Mouse (Mus musculus): ENCODE measurements around the gene Gm49321.

Gene Gm49321

GRCm38 (mm10) chr12:73949318-73950058, 12.0 kb downstream of the Gm49321 start:
- DNase-seq, result peak in 1 of 2 experiments; percentile 15

DNA sequence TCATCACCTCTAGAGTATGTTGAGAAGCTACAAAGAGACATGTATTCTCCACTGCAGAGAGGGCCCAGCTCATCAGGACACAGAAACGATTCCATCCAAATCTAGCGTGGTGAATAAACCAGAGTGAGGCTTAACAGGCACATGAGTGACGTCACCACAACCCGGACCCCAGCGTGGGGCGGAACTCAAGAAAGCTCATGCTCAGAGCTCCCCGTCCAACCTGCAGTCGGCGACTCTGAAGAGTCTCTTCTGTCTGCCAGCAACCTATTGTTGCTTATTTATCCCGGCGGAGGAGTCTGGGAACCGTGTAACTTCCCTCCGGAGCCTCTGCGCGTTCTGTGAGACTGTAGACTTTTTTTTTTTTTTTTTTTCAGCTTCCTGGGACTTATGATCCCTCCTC, 15.4 kb downstream of the Gm49321 start:
- peak; percentile 59 to 74 for DNase-seq

DNA sequence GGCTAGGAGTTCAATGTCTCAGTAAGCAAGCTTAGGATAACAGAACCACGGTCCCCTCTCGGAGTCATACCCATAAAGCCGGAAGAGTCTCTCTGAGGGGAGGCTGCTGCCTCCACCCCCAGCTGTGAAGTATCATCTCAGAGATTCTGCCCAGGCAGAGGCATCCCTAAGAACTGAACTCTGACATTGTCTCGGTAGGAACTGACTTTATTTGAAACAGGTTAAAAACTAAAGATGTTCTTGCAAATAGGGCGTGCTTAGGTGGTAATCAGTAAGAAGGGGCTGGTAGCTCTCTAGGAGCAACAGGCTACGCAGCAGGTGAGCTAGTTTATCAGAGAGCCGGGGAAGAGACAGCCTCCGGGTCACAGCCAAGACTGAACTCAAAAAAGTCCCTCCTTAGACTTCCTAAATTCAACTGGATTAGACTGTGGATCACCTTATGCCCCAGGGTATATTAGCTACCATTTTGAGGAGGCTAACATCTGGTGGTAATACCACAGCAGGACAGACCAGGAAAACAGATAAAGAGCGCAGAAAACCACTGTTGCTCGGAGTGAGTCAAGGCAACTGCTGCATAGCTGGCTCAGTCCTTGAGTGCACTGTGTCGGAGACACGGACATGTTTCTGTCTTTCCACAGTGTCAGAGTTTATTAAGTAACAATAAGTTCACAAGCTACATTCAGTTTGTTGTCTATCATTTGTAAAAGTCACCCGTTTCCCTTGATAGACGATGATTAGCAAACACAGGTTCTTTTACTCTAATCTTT, 16.1 kb downstream of the Gm49321 start:
- peak; percentile 29 to 32 for DNase-seq

DNA sequence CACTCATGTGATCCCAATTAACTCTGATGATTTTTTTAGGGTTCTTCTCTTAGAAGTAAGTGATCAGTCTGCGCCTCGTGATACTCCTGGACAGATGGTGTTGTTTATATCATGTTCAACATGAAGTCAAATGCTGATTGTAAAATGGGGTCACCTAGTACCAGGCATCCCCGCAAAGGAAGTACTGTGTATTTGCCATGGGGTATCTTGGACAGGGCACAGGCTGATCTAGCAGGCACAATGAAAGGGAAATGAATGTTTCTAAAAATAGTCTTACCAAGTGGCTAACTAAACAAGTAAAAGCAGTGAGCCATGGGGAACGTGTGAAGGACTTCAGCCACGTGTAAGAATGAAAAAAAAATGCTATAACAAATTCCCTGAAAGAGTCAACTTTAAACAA, 17.3 kb downstream of the Gm49321 start:
- DNase-seq, result no peak

DNA sequence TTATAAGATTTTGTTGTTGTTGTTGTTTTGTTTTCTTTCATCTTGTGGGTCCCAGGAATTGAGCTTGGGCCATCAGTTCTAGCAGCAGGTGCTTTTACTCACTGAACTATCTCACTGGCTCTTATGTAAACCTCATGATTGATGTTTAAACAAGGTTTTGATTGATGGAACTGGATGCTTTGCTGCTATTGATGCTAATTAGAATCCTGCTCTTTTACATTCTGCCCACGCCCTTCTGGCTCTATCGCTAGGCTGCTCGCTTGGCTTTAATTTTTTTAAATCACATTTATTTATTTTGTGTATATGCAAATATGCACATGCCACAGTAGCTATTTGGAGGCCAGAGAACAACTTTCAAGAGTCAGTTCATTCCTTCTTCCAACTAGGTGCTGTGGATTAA, 20.2 kb downstream of the Gm49321 start:
- DNase-seq, result no peak

GRCm38 (mm10) chr12:73958830-73959229, 21.4 kb downstream of the Gm49321 start:
- DNase-seq, result no peak

DNA sequence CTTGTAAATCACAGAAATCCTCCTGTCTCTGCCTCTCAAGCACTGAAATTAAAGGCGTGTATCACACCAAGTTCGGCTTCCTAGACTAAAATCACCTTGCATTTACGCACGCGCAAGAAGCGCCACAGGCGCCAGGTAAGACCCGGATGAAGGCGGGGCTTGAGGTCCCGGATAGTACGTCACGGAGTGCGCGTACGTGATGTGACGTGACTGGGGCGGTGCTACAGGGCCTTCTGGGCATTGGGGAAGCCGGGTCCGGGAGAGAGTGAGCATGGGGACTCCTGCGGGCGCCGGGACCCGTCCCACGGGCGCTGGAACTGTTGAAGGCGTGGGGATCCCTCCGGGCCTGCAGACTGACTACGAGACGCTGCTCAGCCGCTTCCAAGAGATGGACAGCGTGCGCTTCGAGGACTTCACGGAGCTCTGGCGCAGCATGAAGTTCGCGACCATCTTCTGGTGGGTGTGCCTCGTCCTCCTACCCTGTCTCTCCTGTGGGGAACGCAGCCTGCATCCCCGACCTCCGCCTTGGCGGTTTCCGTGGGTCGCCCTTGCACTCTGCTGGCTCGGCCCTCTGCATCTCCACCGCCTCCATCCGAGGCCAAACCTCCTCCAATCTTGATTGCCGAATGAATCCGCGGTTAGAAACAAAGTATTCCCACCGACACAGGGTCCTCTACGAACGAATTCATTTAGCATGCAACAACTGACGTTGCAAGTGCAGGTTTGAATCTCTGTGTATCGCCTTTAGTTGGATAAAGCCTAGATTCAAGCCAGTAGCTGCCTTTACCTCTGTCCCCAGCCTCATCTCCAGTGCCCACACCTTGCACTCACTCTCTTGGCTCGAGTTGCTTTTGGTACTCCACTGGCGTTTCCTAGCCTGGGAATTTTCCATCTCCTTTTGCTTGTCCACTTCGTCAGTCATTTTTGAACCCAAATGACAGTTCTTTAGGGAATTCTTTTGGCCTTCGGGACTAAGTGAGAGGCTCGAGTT, 27.1 kb downstream of the Gm49321 start, which contains the start of gene Snapc1:
Gene Snapc1 (plus strand): TSS at position 191 of the 991 bp plus-strand sequence.
- DNase-seq, result peak; percentile 97

DNA sequence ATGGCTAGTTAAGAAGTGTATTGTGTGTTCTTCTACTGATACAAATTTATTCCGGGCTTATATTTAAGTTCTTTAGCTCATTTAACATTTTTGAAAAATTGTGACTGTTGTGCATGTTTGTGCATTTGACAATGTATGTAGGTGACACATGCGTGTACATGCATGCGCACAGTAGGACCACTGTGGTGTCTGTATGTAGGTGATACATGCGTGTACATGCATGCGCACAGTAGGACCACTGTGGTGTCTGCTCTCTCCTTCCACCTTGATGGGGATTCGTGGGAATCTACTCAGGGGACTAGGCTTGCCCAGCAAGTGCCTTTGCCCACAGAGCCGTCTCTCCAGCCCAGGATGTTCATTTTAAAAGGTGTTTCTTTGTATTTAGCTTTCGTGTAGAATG, 31.7 kb downstream of the Gm49321 start:
- no peak for DNase-seq

- DNase-seq, result no peak
Measured at GRCm38 (mm10) chr12:73974584-73974983, 37.1 kb downstream of the Gm49321 start.

- no peak for DNase-seq
Measured at GRCm38 (mm10) chr12:73978144-73978543, 40.7 kb downstream of the Gm49321 start.

DNA sequence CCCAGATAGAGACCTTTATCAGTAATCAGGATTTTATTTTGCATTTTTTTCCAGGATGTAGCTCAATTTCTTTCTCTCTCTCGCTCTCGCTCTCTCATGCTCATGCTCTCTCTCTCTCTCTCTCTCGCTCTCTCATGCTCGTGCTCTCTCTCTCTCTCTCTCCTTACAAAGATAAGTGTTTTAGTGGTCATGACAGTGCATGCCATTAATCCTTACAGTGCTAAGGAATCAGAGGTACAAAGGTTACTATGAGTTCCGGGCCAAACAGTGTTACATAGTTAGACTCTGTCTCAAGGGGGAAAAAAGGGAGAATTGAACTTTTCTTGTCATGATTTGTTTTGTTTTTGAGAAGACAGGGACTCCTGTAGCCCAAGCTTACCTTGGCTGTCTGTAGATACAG, 42.2 kb downstream of the Gm49321 start:
- DNase-seq, result no peak

- DNase-seq, result no peak
Measured at GRCm38 (mm10) chr12:73982533-73982932, 45.1 kb downstream of the Gm49321 start.

GRCm38 (mm10) chr12:73986299-73986698, 48.8 kb downstream of the Gm49321 start:
- no peak for DNase-seq

- no peak for DNase-seq
Measured at GRCm38 (mm10) chr12:73988393-73989008, 51.0 kb downstream of the Gm49321 start.

GRCm38 (mm10) chr12:73989594-73989993, 52.1 kb downstream of the Gm49321 start:
- peak; percentile 72 to 75 for DNase-seq

- DNase-seq, result no peak
Measured at GRCm38 (mm10) chr12:73996906-73997296, 59.4 kb downstream of the Gm49321 start.

DNA sequence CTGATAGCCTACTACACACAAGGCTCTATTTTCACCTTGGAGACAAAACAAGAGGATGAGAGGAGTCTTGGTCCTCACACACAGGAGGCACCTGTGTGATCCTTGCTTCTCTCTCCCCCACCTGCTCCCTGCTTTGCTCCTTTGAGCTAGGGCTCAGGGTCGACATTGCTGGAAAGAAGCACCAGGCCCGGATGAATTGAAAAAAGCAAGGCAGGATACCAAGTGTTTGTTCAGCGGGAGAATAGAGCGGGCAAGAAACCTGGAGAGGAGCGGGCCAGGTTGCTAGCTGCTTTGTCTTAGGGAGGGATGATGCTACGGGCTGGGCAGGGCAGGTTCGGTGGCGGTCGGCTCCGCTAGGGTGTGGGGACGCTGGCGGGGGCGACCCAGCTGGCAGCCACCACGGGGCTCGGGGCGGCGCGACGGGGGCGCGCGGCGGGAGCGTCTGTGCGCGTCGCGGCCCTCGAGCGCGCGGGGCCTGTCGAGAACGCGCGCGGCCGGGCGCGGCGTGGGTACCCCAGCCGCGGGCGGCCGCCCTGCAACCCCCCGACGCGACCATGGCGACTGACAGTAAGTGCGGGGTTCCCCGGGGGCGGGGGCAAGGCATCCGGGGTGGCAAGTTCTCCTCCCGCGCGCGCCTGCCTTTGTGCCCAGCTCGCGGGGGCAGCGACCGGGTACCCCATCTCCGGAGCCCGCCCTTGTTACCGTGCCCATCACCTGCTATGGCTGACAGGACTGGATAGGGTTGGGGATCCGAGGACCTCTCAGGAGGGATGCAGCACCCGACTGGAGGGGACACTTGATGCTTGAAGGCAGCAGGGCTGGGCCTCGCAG, 60.1 kb downstream of the Gm49321 start, which contains the start of gene Syt16:
Gene Syt16 (plus strand): TSS at position 365 of the 831 bp plus-strand sequence.
- DNase-seq, result peak; percentile 12 to 36

DNA sequence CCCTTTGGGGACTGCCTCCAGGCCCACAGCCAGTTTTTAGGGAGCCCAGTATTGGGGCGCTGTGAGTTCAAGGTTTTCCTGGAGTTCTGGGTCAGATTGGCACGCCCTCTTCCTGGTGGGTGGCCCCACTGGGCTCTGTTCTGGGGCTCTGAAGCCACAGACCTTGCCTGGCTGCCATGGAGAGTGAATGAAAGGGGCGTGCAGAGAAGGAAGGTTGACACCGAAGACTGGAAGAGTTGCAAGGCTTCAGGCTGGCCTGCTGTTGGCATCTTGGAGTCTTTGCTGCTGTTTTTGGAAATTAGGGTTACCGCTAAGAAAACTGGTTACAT, 60.6 kb downstream of the Gm49321 start:
- DNase-seq, result no peak

DNA sequence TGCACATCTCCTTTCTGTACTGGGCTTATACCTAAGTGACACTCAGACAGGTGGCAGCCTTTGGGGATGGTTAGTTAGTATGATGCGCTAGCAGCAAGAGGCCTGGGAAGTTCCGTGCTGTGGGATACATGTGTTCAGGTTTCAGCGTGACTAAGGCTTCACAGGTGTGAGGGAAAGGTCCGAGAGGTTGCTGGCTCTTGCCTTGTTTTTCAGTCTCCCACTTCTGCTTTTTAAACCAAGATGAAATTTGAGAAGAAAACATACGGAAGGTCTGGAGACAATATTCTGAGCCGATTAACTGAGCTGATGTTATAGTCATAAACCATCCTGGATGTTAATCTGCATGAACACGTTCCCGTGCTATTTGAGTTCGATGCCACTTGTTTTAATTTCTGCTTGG, 65.0 kb downstream of the Gm49321 start:
- no peak for DNase-seq

GRCm38 (mm10) chr12:74009448-74009911, 72.0 kb downstream of the Gm49321 start:
- DNase-seq, result peak; percentile 19 to 29

DNA sequence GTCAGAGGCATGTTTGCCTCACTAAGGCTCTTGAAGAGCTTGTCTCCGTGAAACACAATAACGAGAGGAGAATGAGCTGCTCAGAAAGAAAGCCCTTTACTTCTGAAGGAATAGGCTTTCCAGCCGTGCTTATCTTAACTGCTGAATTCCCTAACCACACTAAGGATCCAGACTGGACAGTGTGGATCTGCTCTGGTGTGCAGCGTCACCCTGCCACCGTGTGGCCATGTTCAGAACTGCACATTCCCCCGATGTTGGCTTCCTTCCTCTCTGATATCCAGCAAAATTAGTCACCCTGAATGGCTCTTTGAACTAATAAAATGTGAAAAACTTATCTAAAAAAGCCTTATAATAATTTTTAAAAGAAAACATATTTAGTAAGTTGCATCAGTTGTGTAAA, 76.3 kb downstream of the Gm49321 start:
- peak; percentile 32 to 56 for DNase-seq

All from thymus, postnatal 36 days (tissue).